Mouse (Mus musculus) adrenal gland, postnatal 25 days (tissue): ENCODE measurements around the gene Ubxn4. TPM values are rescaled to one million over a fixed set of nuclear protein-coding genes. Genes with fewer than 3 reads are reported as not detected.
"Not testable (repeated sequence)": the region's sequence is repeated elsewhere in the genome, so short reads cannot be mapped to it uniquely, and the experiment has no call there.

Experiments
- DNase-seq: peaks from one replicate; pipeline ENCODE4 v3.0.0; 2021; ENCODE audit warnings: mixed read lengths
- microRNA-seq, 2 experiments: library from miRNA; unstranded; fragments of <30 nt; microRNA quantifications; one replicate each; pipeline ENCODE4 v1.2.0; 2021
- total RNA-seq: library from RNA; stranded (reverse); gene quantifications from 2 replicates; pipeline ENCODE4 v1.2.3, GENCODE M21; 2021

Ubxn4 gene
- total RNA-seq, 1 experiment from 2014 or later = 68.0 TPM

GRCm38 (mm10) chr1:128309043-128309442 lies 65.3 kb downstream of the Ubxn4 start:
- DNase-seq = no peak

- DNase-seq = no peak
These were observed 70.9 kb downstream of the Ubxn4 start for GRCm38 (mm10) chr1:128314665-128315064.

GRCm38 (mm10) chr1:128319266-128319665 lies 75.5 kb downstream of the Ubxn4 start:
- DNase-seq = not testable (repeated sequence)

GRCm38 (mm10) chr1:128323026-128323643 lies 79.4 kb downstream of the Ubxn4 start:
- no peak for DNase-seq

- DNase-seq = no peak
These were observed 81.0 kb downstream of the Ubxn4 start for GRCm38 (mm10) chr1:128324776-128325175.

GRCm38 (mm10) chr1:128327165-128327564 lies 83.4 kb downstream of the Ubxn4 start:
- no peak for DNase-seq

- no peak for DNase-seq
These were observed 84.5 kb downstream of the Ubxn4 start, which contains the start of gene Lct for GRCm38 (mm10) chr1:128328218-128328617. Gene Lct, minus strand, starts transcription at chr1:128328318.

Small RNA genes lying within 50 kb of the gene (microRNA-seq; reads per million reads assigned to microRNA genes)
- gene Mir128-1 = 29.5 to 72.5 reads per million in 2 experiments

Other genes with a start within 250 kb of the Ubxn4 start
- 5.0 and 7.9 TPM in 2 replicates for gene Zranb3, start 140.9 kb upstream of the Ubxn4 start, total RNA-seq
- 79.0 and 90.1 TPM in 2 replicates for gene R3hdm1, start 140.7 kb upstream of the Ubxn4 start, total RNA-seq
- 0.12 and 0.14 TPM in 2 replicates for gene Lct, start 84.4 kb downstream of the Ubxn4 start, total RNA-seq
- 42.8 and 44.0 TPM in 2 replicates for gene Mcm6, start 115.7 kb downstream of the Ubxn4 start, total RNA-seq
- gene Dars, start 173.4 kb downstream of the Ubxn4 start, total RNA-seq = 86.9 and 105 TPM in 2 replicates